27 mouse cellular contexts compared by ENCODE assay signal in the genomic region with DNA sequence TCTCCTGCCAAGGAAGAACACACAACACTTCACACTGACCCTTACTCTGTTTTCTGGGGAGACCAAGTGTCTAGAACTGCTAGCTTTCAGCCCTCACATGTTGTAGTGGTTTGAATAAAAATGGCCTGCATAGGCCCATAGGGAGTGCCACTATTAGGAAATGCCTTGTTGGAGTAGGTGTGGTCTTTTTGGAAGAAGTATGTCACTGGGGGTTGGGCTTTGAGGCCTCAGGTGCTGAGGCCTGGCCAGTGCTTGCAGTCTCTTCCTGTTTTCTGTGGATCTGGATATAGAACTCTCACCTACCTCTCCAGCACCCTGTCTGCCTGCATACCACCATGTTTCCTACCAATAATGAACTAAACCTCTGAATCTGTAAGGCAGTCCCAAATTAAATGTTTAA.
"Had no signal": no experiment of that assay in that cellular context is flagged by ENCODE, and none has a peak within 500 bp of the region (broad histone marks: within the 10 kb centered on the region; RNA-seq: fewer than 3 reads in every experiment).

No protein-coding gene starts in this region.

- ATAC-seq: forebrain, embryonic 13.5 days; forebrain, embryonic 14.5 days; forebrain, embryonic 15.5 days; forebrain, embryonic 16.5 days; forebrain, postnatal 0 days had no signal

- H3K4me2 ChIP-seq: embryonic facial prominence, embryonic 12.5 days; embryonic facial prominence, embryonic 13.5 days; embryonic facial prominence, embryonic 15.5 days; forebrain, embryonic 12.5 days; forebrain, embryonic 13.5 days; forebrain, embryonic 15.5 days had no signal

- H3K4me1 ChIP-seq: embryonic facial prominence, embryonic 12.5 days; embryonic facial prominence, embryonic 13.5 days; embryonic facial prominence, embryonic 15.5 days; forebrain, embryonic 10.5 days; forebrain, embryonic 12.5 days; forebrain, embryonic 15.5 days had no signal

- DNase-seq: cerebellum, adult 8-10 months; cerebellum, adult 9-10 months; cerebellum, adult 9-11 months; cerebellum, postnatal 14 days; cerebellum, postnatal 25 days; cerebellum, postnatal 36 days; embryo, embryonic 11 days; forebrain, postnatal 0 days; gastrocnemius, adult 2 months; gastrocnemius, postnatal 10 days; gastrocnemius, postnatal 14 days; gastrocnemius, postnatal 25 days; gastrocnemius, postnatal 36 days; heart, adult 11 months; heart, adult 18-20 months; heart, adult 2 months had no signal

- H3K27me3 ChIP-seq: embryonic facial prominence, embryonic 12.5 days; embryonic facial prominence, embryonic 13.5 days; embryonic facial prominence, embryonic 15.5 days; forebrain, embryonic 12.5 days; forebrain, embryonic 13.5 days; forebrain, embryonic 15.5 days had no signal

- H3K4me3 ChIP-seq: embryonic facial prominence, embryonic 10.5 days; embryonic facial prominence, embryonic 12.5 days; embryonic facial prominence, embryonic 13.5 days; embryonic facial prominence, embryonic 15.5 days; erythroblast, embryonic 14.5 days; forebrain, embryonic 10.5 days; forebrain, embryonic 12.5 days; forebrain, embryonic 13.5 days; forebrain, embryonic 15.5 days; gastrocnemius, adult 2 months; heart, adult 2 months had no signal

- H3K27ac ChIP-seq: embryonic facial prominence, embryonic 10.5 days; embryonic facial prominence, embryonic 12.5 days; embryonic facial prominence, embryonic 13.5 days; embryonic facial prominence, embryonic 15.5 days; forebrain, embryonic 10.5 days; forebrain, embryonic 12.5 days; forebrain, embryonic 13.5 days; forebrain, embryonic 15.5 days; gastrocnemius, adult 2 months; heart, adult 2 months had no signal

- H3K9ac ChIP-seq: embryonic facial prominence, embryonic 12.5 days; embryonic facial prominence, embryonic 13.5 days; embryonic facial prominence, embryonic 15.5 days; forebrain, embryonic 12.5 days; forebrain, embryonic 13.5 days; forebrain, embryonic 15.5 days; forebrain, postnatal 0 days had no signal

- H3K9me3 ChIP-seq: embryonic facial prominence, embryonic 10.5 days; embryonic facial prominence, embryonic 12.5 days; embryonic facial prominence, embryonic 13.5 days; embryonic facial prominence, embryonic 15.5 days; forebrain, embryonic 10.5 days; forebrain, embryonic 12.5 days; forebrain, embryonic 13.5 days; forebrain, embryonic 15.5 days had no signal

- H3K36me3 ChIP-seq: embryonic facial prominence, embryonic 10.5 days; embryonic facial prominence, embryonic 12.5 days; embryonic facial prominence, embryonic 13.5 days; embryonic facial prominence, embryonic 15.5 days; forebrain, embryonic 10.5 days; forebrain, embryonic 12.5 days; forebrain, embryonic 15.5 days had no signal
